Comparison of ENCODE assay signal across 7 mouse cellular contexts in genomic region chr7:28179741-28180377, GRCm38 (mm10). TPM values are rescaled to one million over a fixed set of nuclear protein-coding genes. Genes with fewer than 3 reads are reported as not detected.
DNase-seq lines count a peak whose midpoint lies in the region; ATAC-seq and TF ChIP-seq lines count a peak whose summit lies in the region.

No protein-coding gene starts in this region.

- ATAC-seq in intestine, postnatal 0 days = peak; percentile 96
- peak; percentile 95 for ATAC-seq in midbrain, embryonic 12.5 days (ENCODE audit: low FRiP score, low read depth)

- under 1% methylated on average over 52 of the region's 56 CpGs for WGBS in embryonic facial prominence, embryonic 10.5 days
- WGBS in intestine, postnatal 0 days = under 1% methylated on average over 46 of the region's 56 CpGs
- WGBS in midbrain, embryonic 12.5 days = under 1% methylated on average over 22 of the region's 56 CpGs
- WGBS in small intestine, adult 2 months = 2% methylated on average over 47 of the region's 56 CpGs

- peaks cover 19% of the 10 kb centered on the region for H3K4me1 ChIP-seq in embryonic facial prominence, embryonic 10.5 days
- no peaks in the 10 kb centered on the region for H3K4me1 ChIP-seq in intestine, postnatal 0 days (replicated peaks; ENCODE audit: control insufficient read depth, insufficient read depth, low read length)
- H3K4me1 ChIP-seq in midbrain, embryonic 12.5 days = peaks cover 14% of the 10 kb centered on the region
- H3K4me1 ChIP-seq in small intestine, adult 2 months (ENCODE audit: control insufficient read depth, insufficient read depth, insufficient read length, low read length) = no peaks in the 10 kb centered on the region

- H3K4me3 ChIP-seq in embryonic facial prominence, embryonic 10.5 days = peak overlapping the region; percentile 87
- peak overlapping the region; percentile 88 for H3K4me3 ChIP-seq in intestine, postnatal 0 days (ENCODE audit: low read depth, low read length)
- peak overlapping the region; percentile 73 for H3K4me3 ChIP-seq in midbrain, embryonic 12.5 days
- H3K4me3 ChIP-seq in small intestine, adult 2 months (ENCODE audit: low read depth, low read length) = peak overlapping the region; percentile 81

- intact Hi-C loops in left cerebral cortex, postnatal 4 days (cut with DNase I) = loop anchor here (10.0 kb wide), 1 partner anchor 125 kb away; the partner anchor contains the start of gene Dll3

- no peak for TF ChIP-seq CTCF in intestine, postnatal 0 days (IDR thresholded peaks at IDR 0.05; ENCODE audit: low read depth)
- no peak for TF ChIP-seq CTCF in small intestine, adult 2 months (IDR thresholded peaks at IDR 0.05; ENCODE audit: extremely low read depth, insufficient read length, insufficient replicate concordance, low read depth, low read length)

- H3K9me3 ChIP-seq in embryonic facial prominence, embryonic 10.5 days = no peaks in the 10 kb centered on the region
- no peaks in the 10 kb centered on the region for H3K9me3 ChIP-seq in intestine, postnatal 0 days (ENCODE audit: control insufficient read depth)
- H3K9me3 ChIP-seq in midbrain, embryonic 12.5 days = no peaks in the 10 kb centered on the region

- H3K9ac ChIP-seq in intestine, postnatal 0 days (ENCODE audit: low read depth, low read length) = peak overlapping the region; percentile 85
- peak overlapping the region; percentile 90 for H3K9ac ChIP-seq in midbrain, embryonic 12.5 days (replicated peaks)

- H3K27ac ChIP-seq in embryonic facial prominence, embryonic 10.5 days (replicated peaks) = peak overlapping the region; percentile 99
- H3K27ac ChIP-seq in intestine, postnatal 0 days (ENCODE audit: low read depth, low read length) = peak overlapping the region; percentile 71
- H3K27ac ChIP-seq in midbrain, embryonic 12.5 days (replicated peaks) = peak overlapping the region; percentile 98
- peak overlapping the region; percentile 4; the same call in 1 of the 2 replicates for H3K27ac ChIP-seq in small intestine, adult 2 months (ENCODE audit: insufficient read depth, low read depth, low read length)

- peak; percentile 97 for DNase-seq in adrenal gland, postnatal 10 days
- peak; percentile 96 for DNase-seq in embryonic facial prominence, embryonic 10.5 days (ENCODE audit: low spot score)
- peak; percentile 50 for DNase-seq in gonadal fat pad, adult 2 months (ENCODE audit: low read depth)
- DNase-seq in left cerebral cortex, postnatal 4 days = peak; percentile 96

- peaks cover 86% of the 10 kb centered on the region for H3K36me3 ChIP-seq in embryonic facial prominence, embryonic 10.5 days (replicated peaks)
- H3K36me3 ChIP-seq in intestine, postnatal 0 days (ENCODE audit: control insufficient read depth, insufficient read depth) = peaks cover 69% of the 10 kb centered on the region
- peaks cover 71% of the 10 kb centered on the region for H3K36me3 ChIP-seq in midbrain, embryonic 12.5 days
- peaks cover 40% of the 10 kb centered on the region for H3K36me3 ChIP-seq in small intestine, adult 2 months (ENCODE audit: control insufficient read depth, insufficient read depth, low read length)

- TF ChIP-seq POLR2A in small intestine, adult 2 months (IDR thresholded peaks at IDR 0.05; ENCODE audit: low read depth, low read length) = no peak

- no peaks in the 10 kb centered on the region for H3K27me3 ChIP-seq in embryonic facial prominence, embryonic 10.5 days (replicated peaks; ENCODE audit: low read depth, poor library complexity, severe bottlenecking)
- H3K27me3 ChIP-seq in intestine, postnatal 0 days (replicated peaks; ENCODE audit: control insufficient read depth, insufficient read depth, low read length) = no peaks in the 10 kb centered on the region
- H3K27me3 ChIP-seq in midbrain, embryonic 12.5 days = no peaks in the 10 kb centered on the region
- H3K27me3 ChIP-seq in small intestine, adult 2 months (ENCODE audit: control insufficient read depth, insufficient read depth, low read length) = no peaks in the 10 kb centered on the region

- H3K4me2 ChIP-seq in intestine, postnatal 0 days (replicated peaks; ENCODE audit: low read depth) = peak overlapping the region; percentile 96
- H3K4me2 ChIP-seq in midbrain, embryonic 12.5 days (replicated peaks) = peak overlapping the region; percentile 77

RNA-seq across cellular contexts. Expression of gene Dyrk1b, which starts 0.6 kb away (rescaled TPM):
- 10 to 100 TPM; 35.6 to 48.1 TPM for total RNA-seq in adrenal gland, postnatal 10 days (2021)
- 16.6 TPM in 2 replicates for polyA plus RNA-seq in embryonic facial prominence, embryonic 10.5 days (2016; fragmentation: Nextera tagmentation; extraction: Ambion mirVana)
- polyA plus RNA-seq in gonadal fat pad, adult 2 months (2012; rRNA removed) = 23.6 and 30.9 TPM in 2 replicates
- polyA plus RNA-seq in intestine, postnatal 0 days (2015; fragmentation: Nextera tagmentation; extraction: Ambion mirVana) = 7.0 and 8.2 TPM in 2 replicates
- 10 to 100 TPM; 27.9 TPM for total RNA-seq in left cerebral cortex, postnatal 4 days (2021)
- 21.5 and 22.8 TPM in 2 replicates for polyA plus RNA-seq in midbrain, embryonic 12.5 days (2016; fragmentation: Nextera tagmentation; extraction: Ambion mirVana)
- polyA plus RNA-seq in small intestine, adult 2 months (2012; rRNA removed) = 19.0 and 58.6 TPM in 2 replicates

RNA-seq across cellular contexts. Expression of gene Fbl, which starts 10.3 kb away (rescaled TPM):
- total RNA-seq in adrenal gland, postnatal 10 days (2021) = 10 to 100 TPM; 84.3 to 96.3 TPM
- polyA plus RNA-seq in embryonic facial prominence, embryonic 10.5 days (2016; fragmentation: Nextera tagmentation; extraction: Ambion mirVana) = 171 and 181 TPM in 2 replicates
- 34.6 and 54.2 TPM in 2 replicates for polyA plus RNA-seq in gonadal fat pad, adult 2 months (2012; rRNA removed)
- polyA plus RNA-seq in intestine, postnatal 0 days (2015; fragmentation: Nextera tagmentation; extraction: Ambion mirVana) = 60.6 and 67.1 TPM in 2 replicates
- total RNA-seq in left cerebral cortex, postnatal 4 days (2021) = 100 to 1,000 TPM; 113 to 121 TPM
- polyA plus RNA-seq in midbrain, embryonic 12.5 days (2016; fragmentation: Nextera tagmentation; extraction: Ambion mirVana) = 134 TPM in 2 replicates
- 15.7 and 26.6 TPM in 2 replicates for polyA plus RNA-seq in small intestine, adult 2 months (2012; rRNA removed)

RNA-seq across cellular contexts. Expression of gene 9530053A07Rik, which starts 50.6 kb away (rescaled TPM):
- not detected for total RNA-seq in adrenal gland, postnatal 10 days (2021)
- 0.03 and 0.06 TPM in 2 replicates for polyA plus RNA-seq in embryonic facial prominence, embryonic 10.5 days (2016; fragmentation: Nextera tagmentation; extraction: Ambion mirVana)
- polyA plus RNA-seq in gonadal fat pad, adult 2 months (2012; rRNA removed) = 0.22 and 0.36 TPM in 2 replicates
- 2.3 and 2.4 TPM in 2 replicates for polyA plus RNA-seq in intestine, postnatal 0 days (2015; fragmentation: Nextera tagmentation; extraction: Ambion mirVana)
- not detected for total RNA-seq in left cerebral cortex, postnatal 4 days (2021)
- polyA plus RNA-seq in midbrain, embryonic 12.5 days (2016; fragmentation: Nextera tagmentation; extraction: Ambion mirVana) = 0.10 and 0.13 TPM in 2 replicates
- polyA plus RNA-seq in small intestine, adult 2 months (2012; rRNA removed) = 0.01 and 0.57 TPM in 2 replicates

Comparison
In these comparisons a context has a peak if more than half of its experiments do, and no peak if none do; other contexts are left out.
1. Peak in every context shown above with its lines: DNase-seq, ATAC-seq, H3K4me3 ChIP-seq and H3K27ac ChIP-seq.
2. H3K27ac ChIP-seq: peak in every context shown above with its lines; median percentile 99 in embryonic facial prominence, embryonic 10.5 days; 98 in midbrain, embryonic 12.5 days; 71 in intestine, postnatal 0 days; 4 in small intestine, adult 2 months.